Mouse (Mus musculus): ENCODE measurements at regions not wholly inside any gene's neighbourhood (a gene's known extent, or its start where the extent isn't known, plus 50 kb on each side); places are given as distances from the start of the nearest gene placed in this dataset.

- TF ChIP-seq POLR2A (IDR thresholded peaks at IDR 0.05; ENCODE audit: low read depth, low read length) (no peak), CTCF (conservative IDR thresholded peaks at IDR 0.05; ENCODE audit: insufficient read depth, insufficient read length, low read depth, low read length) (no peak)
These were observed 914.4 kb downstream of the Slitrk6 start for GRCm38 (mm10) chr14:109840354-109841104.

Data from kidney, adult 2 months (tissue).